Mouse (Mus musculus) forebrain, embryonic 14.5 days (tissue): Measurements from ENCODE around the gene Grin3a. TPM values are rescaled to one million over a fixed set of nuclear protein-coding genes. Genes with fewer than 3 reads are reported as not detected.
"Not testable (repeated sequence)": the region's sequence is repeated elsewhere in the genome, so short reads cannot be mapped to it uniquely, and the experiment has no call there.

Experiments
- ATAC-seq: fragments of 200-750 bp; cut with Nextera tagmentation; 2 replicates; pipeline ENCODE4 v1.8.0; 2017; ENCODE audit warnings: mild to moderate bottlenecking, moderate library complexity
- DNase-seq: peaks from one replicate; pipeline ENCODE4 v3.0.0-alpha.2; 2015; ENCODE audit warnings: low spot score
- H3K27ac ChIP-seq: fragments of 300-500 bp; sonication (generic); 2 replicates; pipeline ENCODE4 v1.5.1; 2014; ENCODE audit warnings: low read depth, mild to moderate bottlenecking, control low read depth, low read length, moderate library complexity
- H3K27me3 ChIP-seq: fragments of 300-500 bp; sonication (generic); replicated peaks from 2 replicates; pipeline ENCODE4 v1.6.1; 2014; ENCODE audit warnings: low read length, control low read depth, mixed read lengths; ENCODE audit not compliant: control insufficient read depth, insufficient read depth
- H3K36me3 ChIP-seq: fragments of 300-500 bp; sonication (generic); 2 replicates; pipeline ENCODE4 v1.6.1; 2014; ENCODE audit warnings: low read length, control low read depth; ENCODE audit not compliant: control insufficient read depth, insufficient read depth
- H3K4me1 ChIP-seq: fragments of 300-500 bp; sonication (generic); 2 replicates; pipeline ENCODE4 v1.6.1; 2014; ENCODE audit warnings: antibody characterized with exemption, low read length, control low read depth; ENCODE audit not compliant: control insufficient read depth, insufficient read depth
- H3K4me2 ChIP-seq: fragments of 300-500 bp; sonication (generic); 2 replicates; pipeline ENCODE4 v1.6.1; 2014; ENCODE audit warnings: mild to moderate bottlenecking, control low read depth, low read length
- H3K4me3 ChIP-seq: fragments of 300-500 bp; sonication (generic); 2 replicates; pipeline ENCODE4 v1.5.1; 2014; ENCODE audit warnings: low read depth, low read length, control low read depth
- H3K9ac ChIP-seq: fragments of 300-500 bp; sonication (generic); 2 replicates; pipeline ENCODE4 v1.6.1; 2014; ENCODE audit warnings: mild to moderate bottlenecking, low read length, control low read depth, moderate library complexity
- H3K9me3 ChIP-seq: fragments of 300-500 bp; sonication (generic); replicated peaks from 2 replicates; pipeline ENCODE4 v1.6.1; 2016; ENCODE audit warnings: low read length, control low read depth, mixed read lengths; ENCODE audit not compliant: control insufficient read depth
- WGBS: fragments of 180-500 bp; shearing (Covaris S2); extraction: QIAGEN DNeasy Blood & Tissue Kit; methylation state at CpG from one replicate; pipeline ENCODE4 v1.1.7; 2014; 5-methylcytosine and 5-hydroxymethylcytosine counted together
- polyA plus RNA-seq: library from polyadenylated mRNA; unstranded; fragments of >200 nt; fragmentation: Nextera tagmentation; extraction: Ambion mirVana; gene quantifications from 2 replicates; pipeline ENCODE4 v1.2.1, GENCODE M21; 2014

Grin3a gene
- polyA plus RNA-seq, 1 experiment from 2014 or later, result 5.8 TPM

DNA sequence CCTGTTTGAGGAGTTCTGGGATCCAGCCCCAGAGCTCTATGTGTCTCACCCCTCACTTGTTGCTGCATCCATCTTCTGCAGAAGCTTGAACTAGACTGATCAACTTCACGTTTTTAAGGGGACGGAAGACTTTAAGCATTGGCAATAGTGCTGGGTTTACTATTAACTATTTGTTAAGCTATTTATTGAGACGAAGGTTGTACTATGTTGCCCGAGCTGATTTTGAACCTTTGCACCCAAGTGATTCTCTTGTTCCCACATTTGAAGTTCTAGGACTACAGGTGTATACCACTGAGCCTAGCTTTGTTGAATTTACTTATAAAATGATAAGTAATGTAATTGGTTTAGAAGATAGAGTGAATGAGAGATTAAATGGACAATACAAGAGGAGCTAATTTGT is 221.6 kb downstream of the Grin3a start:
- Histone ChIP-seq H3K9me3 (no peaks in the 10 kb centered on the region), H3K4me1 (no peaks in the 10 kb centered on the region), H3K4me2 (no peak overlapping the region), H3K27me3 (no peaks in the 10 kb centered on the region), H3K36me3 (no peaks in the 10 kb centered on the region), H3K4me3 (no peak overlapping the region), H3K27ac (no peak overlapping the region), H3K9ac (no peak overlapping the region)
- WGBS, result 86% methylated on average over 4 of the region's 4 CpGs
- no peak for DNase-seq
- no peak for ATAC-seq

- 84% methylated on average over 2 of the region's 2 CpGs for WGBS
Observed at GRCm38 (mm10) chr4:49622272-49622671, 223.3 kb downstream of the Grin3a start.

DNA sequence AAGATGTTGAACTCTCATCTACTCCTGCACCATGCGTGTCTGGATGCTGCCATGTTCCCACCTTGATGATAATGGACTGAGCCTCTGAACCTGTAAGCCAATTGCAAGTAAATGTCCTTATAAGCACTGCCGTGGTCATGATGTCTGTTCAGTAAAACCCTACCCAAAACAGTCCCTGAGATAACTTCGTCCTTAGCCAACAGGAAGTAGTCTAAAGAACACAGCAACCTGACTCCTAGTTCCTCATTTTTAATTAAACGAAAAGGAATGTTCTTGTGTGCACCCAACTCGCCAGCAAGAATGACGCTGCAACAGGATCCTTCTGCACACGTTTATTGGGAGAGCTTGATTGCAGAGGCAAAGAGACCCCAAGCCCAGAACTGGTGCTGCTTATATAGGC is 225.7 kb downstream of the Grin3a start:
- not testable (repeated sequence) for H3K4me1 ChIP-seq, DNase-seq, H3K36me3 ChIP-seq, H3K9me3 ChIP-seq, H3K27me3 ChIP-seq, ATAC-seq, H3K4me3 ChIP-seq, H3K4me2 ChIP-seq, H3K27ac ChIP-seq, H3K9ac ChIP-seq
- WGBS, result 93% methylated on average over 7 of the region's 7 CpGs

More at GRCm38 (mm10) chr4:49622272-49622671, 223.3 kb downstream of the Grin3a start:
- H3K36me3 ChIP-seq, result no peaks in the 10 kb centered on the region
- H3K4me1 ChIP-seq, result no peaks in the 10 kb centered on the region
- H3K27ac ChIP-seq, result no peak overlapping the region
- no peak overlapping the region for H3K4me3 ChIP-seq
- ATAC-seq (no peak), DNase-seq (no peak)
- H3K9ac ChIP-seq, result no peak overlapping the region
- H3K9me3 ChIP-seq, result no peaks in the 10 kb centered on the region
- H3K27me3 ChIP-seq, result no peaks in the 10 kb centered on the region
- no peak overlapping the region for H3K4me2 ChIP-seq

DNA sequence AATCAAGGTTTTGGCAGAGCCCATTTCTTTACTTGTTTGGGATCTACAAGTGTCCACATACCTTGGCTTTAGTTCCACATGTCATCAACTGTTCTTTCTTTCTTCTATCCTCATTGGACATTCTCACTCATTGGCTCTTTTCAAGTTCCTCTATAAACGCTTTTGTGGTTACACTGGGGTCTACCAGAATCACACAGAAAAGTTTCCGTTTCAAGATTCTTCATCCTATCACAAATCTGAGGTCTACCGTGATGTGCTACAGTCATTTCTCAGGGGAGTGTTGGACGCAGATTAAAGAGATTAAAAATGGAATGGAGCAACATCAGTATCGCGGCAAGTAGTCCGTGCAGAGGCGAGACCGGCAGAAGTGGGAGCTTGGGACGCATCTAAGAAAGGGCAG is 228.6 kb downstream of the Grin3a start:
- WGBS, result 95% methylated on average over 10 of the region's 10 CpGs
- DNase-seq (no peak), ATAC-seq (no peak)
- H3K9ac ChIP-seq, result no peak overlapping the region
- no peak overlapping the region for H3K4me3 ChIP-seq
- H3K27ac ChIP-seq, result no peak overlapping the region
- H3K9me3 ChIP-seq, result no peaks in the 10 kb centered on the region
- no peak overlapping the region for H3K4me2 ChIP-seq
- no peaks in the 10 kb centered on the region for H3K36me3 ChIP-seq
- H3K4me1 ChIP-seq, result no peaks in the 10 kb centered on the region
- H3K27me3 ChIP-seq, result no peaks in the 10 kb centered on the region

Other genes with a start within 250 kb of the Grin3a start
- 53.6 and 61.1 TPM in 2 replicates for gene Tmem246, start 247.9 kb downstream of the Grin3a start, polyA plus RNA-seq
- gene Rnf20, start 213.7 kb downstream of the Grin3a start, polyA plus RNA-seq, result 63.0 and 71.9 TPM in 2 replicates
- gene Ppp3r2, start 163.7 kb downstream of the Grin3a start, polyA plus RNA-seq, result 0.09 and 0.16 TPM in 2 replicates